Mouse (Mus musculus) adrenal gland, postnatal 14 days (tissue): Measurements from ENCODE around the gene Rplp0. TPM values are rescaled to one million over a fixed set of nuclear protein-coding genes. Genes with fewer than 3 reads are reported as not detected.

ENCODE experiments used
- DNase-seq: peaks from one replicate; pipeline ENCODE4 v3.0.0; 2021; ENCODE audit warnings: mixed read lengths
- microRNA-seq, 2 experiments: library from miRNA; unstranded; fragments of <30 nt; microRNA quantifications; one replicate each; pipeline ENCODE4 v1.2.0; 2021
- total RNA-seq: library from RNA; stranded (reverse); gene quantifications from 2 replicates; pipeline ENCODE4 v1.2.3, GENCODE M21; 2021

Rplp0 gene
- total RNA-seq, 1 experiment from 2014 or later = 786 TPM

DNA sequence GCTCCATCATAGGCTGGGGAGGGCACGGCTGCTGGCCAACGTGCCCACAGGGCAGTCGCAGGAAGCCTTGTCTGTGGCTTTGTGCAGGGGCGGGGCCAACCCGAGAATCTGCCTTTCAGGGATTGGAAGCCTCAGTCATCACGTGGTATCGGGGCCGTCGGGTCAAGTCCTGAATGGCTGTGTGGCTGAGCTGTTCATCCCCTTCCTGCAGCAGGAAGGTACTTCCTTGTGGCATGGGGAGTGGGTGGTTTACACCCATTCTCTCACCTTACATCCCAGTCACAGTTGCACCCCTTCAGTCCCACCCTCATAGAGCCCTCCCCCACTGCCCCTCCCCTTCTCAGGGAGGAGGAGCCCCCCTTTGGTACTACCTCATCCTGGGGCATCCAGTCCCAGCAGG, 22.4 kb downstream of the Rplp0 start:
- no peak for DNase-seq

DNA sequence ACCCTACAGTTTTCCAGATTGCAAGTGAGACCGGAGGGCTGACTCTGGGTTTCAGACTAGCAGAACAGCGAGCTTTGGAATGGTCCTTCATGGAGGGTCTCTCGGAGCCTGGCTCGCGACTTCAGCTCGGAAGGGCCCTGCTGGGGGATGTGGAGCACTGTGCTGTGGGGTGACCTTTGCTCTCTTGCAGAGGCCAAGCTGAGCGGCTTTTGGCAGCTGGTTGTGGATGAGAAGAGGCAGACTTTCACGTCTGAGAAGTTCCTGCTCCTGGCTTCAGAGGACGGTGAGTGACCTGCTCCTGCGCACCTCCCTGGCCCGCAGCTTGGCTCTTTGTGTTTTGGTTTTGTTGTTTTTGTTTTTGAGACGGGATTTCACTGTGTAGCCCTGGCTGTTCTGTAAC, 26.3 kb downstream of the Rplp0 start:
- no peak for DNase-seq

DNA sequence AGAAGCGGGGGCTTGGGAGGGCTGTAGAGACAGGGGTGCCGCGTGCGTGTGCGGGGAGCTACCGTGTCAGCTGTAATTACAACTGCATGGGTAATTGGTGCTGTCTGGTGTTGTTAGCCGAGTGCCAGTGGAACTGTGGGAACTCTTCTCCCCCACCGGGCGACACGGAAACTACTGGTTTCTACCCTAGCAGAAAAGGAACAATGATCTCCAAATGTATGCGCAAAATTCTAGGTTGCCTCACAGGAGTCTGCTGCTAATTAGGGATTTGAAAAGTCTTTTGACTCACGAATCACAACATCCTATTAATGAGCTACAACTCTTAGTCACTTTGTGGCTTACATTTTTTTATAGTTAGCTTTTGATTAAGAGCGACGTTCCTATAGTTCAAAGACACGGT, 26.9 kb downstream of the Rplp0 start:
- DNase-seq = no peak

DNA sequence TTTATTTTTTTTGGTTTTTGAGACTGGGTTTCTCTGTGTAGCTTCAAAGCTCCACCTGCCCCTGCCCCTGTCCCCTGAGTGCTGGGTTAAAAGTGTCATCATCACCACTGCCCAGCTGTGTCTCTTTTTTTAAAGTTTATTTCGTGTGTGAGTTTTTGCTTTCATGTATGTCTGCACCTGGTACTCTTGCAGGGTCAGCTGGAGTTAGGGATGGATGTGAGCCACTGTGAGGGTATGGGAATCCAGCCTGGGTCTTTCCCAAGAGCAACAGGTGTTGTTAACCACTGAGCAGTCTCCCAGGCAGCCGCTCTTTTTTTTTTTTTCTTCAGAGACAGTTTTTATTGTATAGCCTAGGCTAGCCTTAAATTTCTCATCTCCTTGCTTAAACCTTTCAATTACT, 27.5 kb downstream of the Rplp0 start:
- DNase-seq = no peak

- DNase-seq = no peak
Observed at GRCm38 (mm10) chr5:115591028-115591427, 31.8 kb downstream of the Rplp0 start.

DNA sequence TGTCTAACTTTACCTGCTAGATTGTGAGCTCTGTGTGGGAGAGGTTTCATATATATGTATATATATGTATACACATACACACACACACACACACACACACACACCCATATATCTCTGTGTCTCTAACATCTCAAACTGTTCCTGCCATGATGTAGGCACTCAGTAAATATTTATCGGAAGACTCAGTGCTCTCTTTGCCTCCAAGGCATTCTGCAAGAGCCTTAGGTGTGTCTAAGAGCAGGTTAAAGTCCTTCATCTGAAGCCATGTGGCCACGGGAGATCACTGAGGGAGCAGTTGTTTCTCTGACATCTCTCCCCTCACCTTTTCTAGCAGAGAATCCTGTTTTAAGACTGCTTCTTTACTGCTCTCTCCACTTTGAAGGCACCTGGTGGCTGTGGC, 32.2 kb downstream of the Rplp0 start:
- DNase-seq = no peak

GRCm38 (mm10) chr5:115603561-115603960, 44.3 kb downstream of the Rplp0 start:
- peak; percentile 28 for DNase-seq

DNA sequence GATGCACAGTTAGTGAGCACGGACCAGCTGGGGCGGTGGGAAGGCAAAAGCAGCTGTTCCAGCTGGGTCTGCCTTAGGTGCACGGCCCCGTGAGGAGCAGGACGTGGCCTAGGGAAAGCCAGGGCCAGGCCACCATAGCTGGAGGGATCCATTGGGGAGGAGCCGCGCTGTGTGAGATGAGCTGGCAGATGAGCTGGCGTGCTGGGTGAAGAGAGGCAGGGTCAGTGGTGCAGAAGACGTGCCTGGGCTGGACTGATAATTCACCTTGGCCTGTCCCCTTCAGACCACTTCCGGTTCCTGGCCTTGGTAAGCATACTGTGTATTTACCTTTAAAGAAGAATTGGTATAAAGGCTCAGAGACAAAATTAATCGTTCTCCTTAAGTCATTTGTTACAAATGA, 52.3 kb downstream of the Rplp0 start:
- no peak for DNase-seq

Small RNAs within 50 kb of the gene (microRNA-seq; reads per million reads assigned to microRNA genes)
- gene Mir7029 = 0.38 to 0.43 reads per million in 2 experiments

Other genes starting within 250 kb of the Rplp0 start
- 71.3 and 78.3 TPM in 2 replicates for gene Srsf9, start 232.3 kb upstream of the Rplp0 start, total RNA-seq
- gene Gatc, start 218.3 kb upstream of the Rplp0 start, total RNA-seq = 21.2 and 23.9 TPM in 2 replicates
- 31.5 and 35.5 TPM in 2 replicates for gene Triap1, start 218.2 kb upstream of the Rplp0 start, total RNA-seq
- 1,778 and 1,846 TPM in 2 replicates for gene Cox6a1, start 210.5 kb upstream of the Rplp0 start, total RNA-seq
- gene Msi1, start 129.9 kb upstream of the Rplp0 start, total RNA-seq = 15.2 and 15.8 TPM in 2 replicates
- not detected in 2 replicates for gene Pla2g1b, start 93.2 kb upstream of the Rplp0 start, total RNA-seq
- gene Sirt4, start 74.7 kb upstream of the Rplp0 start, total RNA-seq = 18.1 and 23.5 TPM in 2 replicates
- gene Pxn, start 52.8 kb upstream of the Rplp0 start, total RNA-seq = 48.9 and 54.8 TPM in 2 replicates
- gene Gcn1l1, start 5.8 kb downstream of the Rplp0 start, total RNA-seq = 59.7 and 60.4 TPM in 2 replicates
- gene Rab35, start 72.4 kb downstream of the Rplp0 start, total RNA-seq = 55.3 and 59.5 TPM in 2 replicates
- 10.0 and 13.1 TPM in 2 replicates for gene Bicdl1, start 172.2 kb downstream of the Rplp0 start, total RNA-seq